Mouse (Mus musculus) liver, adult 2 months (tissue): ENCODE data around the gene Lrp3. TPM values are rescaled to one million over a fixed set of nuclear protein-coding genes. Genes with fewer than 3 reads are reported as not detected.

Source experiments
- DNase-seq: peaks from one replicate; pipeline ENCODE4 v3.0.0-alpha.2; 2011; ENCODE audit warnings: low read depth, low spot score; ENCODE audit errors: extremely low read depth
- H3K27ac ChIP-seq: fragments of 200-500 bp; replicated peaks from 2 replicates; pipeline ENCODE4 v1.5.1; 2012; ENCODE audit warnings: low read depth, mild to moderate bottlenecking, control low read depth, inconsistent platforms, low read length; ENCODE audit not compliant: insufficient read depth
- H3K27me3 ChIP-seq: fragments of 200-500 bp; 2 replicates; pipeline ENCODE4 v1.6.1; 2012; ENCODE audit warnings: mild to moderate bottlenecking, moderate library complexity, low read length, inconsistent platforms; ENCODE audit not compliant: control insufficient read depth, insufficient read depth
- H3K36me3 ChIP-seq: fragments of 200-500 bp; 2 replicates; pipeline ENCODE4 v1.6.1; 2012; ENCODE audit warnings: low read length, inconsistent platforms; ENCODE audit not compliant: control insufficient read depth, insufficient read depth
- H3K4me1 ChIP-seq: fragments of 200-500 bp; 2 replicates; pipeline ENCODE4 v1.6.1; 2011; ENCODE audit warnings: low read length; ENCODE audit not compliant: control insufficient read depth, insufficient read depth
- H3K4me3 ChIP-seq: fragments of 200-500 bp; 2 replicates; pipeline ENCODE4 v1.5.1; 2011; ENCODE audit warnings: low read depth, mild to moderate bottlenecking, control low read depth, low read length, moderate library complexity; ENCODE audit not compliant: insufficient read depth
- H3K79me2 ChIP-seq: fragments of 200-500 bp; 2 replicates; pipeline ENCODE4 v1.6.1; 2012; ENCODE audit warnings: inconsistent platforms, mild to moderate bottlenecking, low read length, moderate library complexity; ENCODE audit not compliant: control insufficient read depth, insufficient read depth
- H3K9ac ChIP-seq: fragments of 200-500 bp; 2 replicates; pipeline ENCODE4 v1.6.1; 2012; ENCODE audit warnings: low read depth, mild to moderate bottlenecking, control low read depth, inconsistent platforms, low read length
- CTCF ChIP-seq: fragments of 200-500 bp; IDR thresholded peaks from 2 replicates; pipeline ENCODE4 v1.5.1; 2011; ENCODE audit warnings: low read depth, low read length, control low read depth
- POLR2A ChIP-seq: fragments of 200-500 bp; IDR thresholded peaks from 2 replicates; pipeline ENCODE4 v1.6.1; 2011; ENCODE audit warnings: low read length, control low read depth; ENCODE audit not compliant: insufficient read depth; ENCODE audit errors: extremely low read depth
- WGBS: fragments of 180-500 bp; shearing (Covaris S2); methylation state at CpG from one replicate; pipeline ENCODE4 v1.1.7; 2018; 5-methylcytosine and 5-hydroxymethylcytosine counted together
- polyA plus RNA-seq: library from polyadenylated mRNA; depleted of rRNA; stranded (reverse); fragments of >200 nt; gene quantifications from 2 replicates; pipeline ENCODE4 v1.2.3, GENCODE M21; 2012
- total RNA-seq: library from RNA; depleted of rRNA; stranded (reverse); fragments of >200 nt; gene quantifications from 2 replicates; pipeline ENCODE4 v1.2.3, GENCODE M21; 2014

Lrp3 gene
- total and polyA plus RNA-seq, 2 experiments: 6.1 to 15.2 TPM

DNA sequence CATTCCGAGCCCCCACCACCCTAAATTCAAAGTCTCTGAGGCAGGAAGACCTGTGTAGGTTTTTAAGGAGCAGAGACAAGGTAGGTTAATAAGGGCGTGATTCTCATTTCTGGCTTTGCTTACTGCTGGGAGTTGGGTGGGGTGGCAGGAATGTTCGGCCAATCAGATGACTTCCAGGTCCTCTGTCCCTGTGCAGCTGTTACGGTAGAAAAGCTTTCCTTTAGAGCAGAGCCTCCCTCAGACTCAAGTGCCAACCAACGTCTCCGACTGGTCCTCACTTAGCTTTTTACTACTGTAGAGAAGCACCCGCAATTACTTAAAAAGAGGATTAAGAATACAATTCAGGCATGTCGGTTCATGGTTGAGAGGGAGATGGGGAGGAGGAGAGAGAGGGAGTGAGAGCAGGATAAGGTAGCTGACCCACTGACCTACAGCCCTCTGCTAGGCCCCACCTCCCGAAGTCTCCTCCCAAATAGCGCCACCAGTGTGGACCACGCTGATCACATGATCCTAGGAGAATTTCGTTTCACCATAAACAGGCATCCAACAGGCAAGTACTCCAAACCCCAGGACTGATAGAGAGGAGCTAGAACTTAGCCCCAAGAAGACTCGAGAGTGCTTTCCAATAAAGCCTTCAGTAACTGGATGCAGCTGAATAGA is 17.6 kb upstream of the Lrp3 start:
- H3K27me3 ChIP-seq: no peaks in the 10 kb centered on the region
- 70% methylated on average over 13 of the region's 13 CpGs for WGBS
- H3K4me3 ChIP-seq: no peak overlapping the region
- no peaks in the 10 kb centered on the region for H3K79me2 ChIP-seq
- no peaks in the 10 kb centered on the region for H3K36me3 ChIP-seq
- H3K27ac ChIP-seq: no peak overlapping the region
- H3K9ac ChIP-seq: no peak overlapping the region
- DNase-seq: no peak
- no peak for TF ChIP-seq POLR2A
- TF ChIP-seq CTCF: no peak
- H3K4me1 ChIP-seq: no peaks in the 10 kb centered on the region; the same call in 1 of the 2 replicates

DNA sequence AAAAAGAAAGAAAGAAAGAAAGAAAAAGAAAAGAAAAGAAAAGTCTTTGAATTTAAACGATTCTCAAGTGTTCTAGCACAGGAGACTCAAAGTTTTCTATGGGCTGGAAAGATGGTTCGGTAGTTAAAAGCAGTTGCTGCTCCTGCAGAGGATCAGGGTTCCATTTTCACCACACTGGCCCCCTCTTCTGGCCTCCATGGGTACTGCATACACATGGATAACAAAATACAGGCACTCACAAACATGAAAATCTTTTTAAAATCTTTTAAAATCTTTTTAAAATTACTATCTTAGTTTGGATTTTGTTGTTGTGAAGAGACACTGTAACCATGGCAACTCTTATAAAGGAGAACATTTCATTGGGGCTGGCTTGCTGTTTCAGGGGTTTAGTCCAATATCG is 15.0 kb upstream of the Lrp3 start:
- no peaks in the 10 kb centered on the region for H3K27me3 ChIP-seq
- TF ChIP-seq CTCF (no peak; the same call in 1 of the 2 replicates), POLR2A (no peak)
- no peak overlapping the region for H3K27ac ChIP-seq
- H3K4me1 ChIP-seq: no peaks in the 10 kb centered on the region; the same call in 1 of the 2 replicates
- no peak overlapping the region for H3K4me3 ChIP-seq
- H3K9ac ChIP-seq: no peak overlapping the region
- DNase-seq: no peak
- no peaks in the 10 kb centered on the region for H3K79me2 ChIP-seq
- H3K36me3 ChIP-seq: no peaks in the 10 kb centered on the region
- 80% methylated on average over 3 of the region's 3 CpGs for WGBS

DNA sequence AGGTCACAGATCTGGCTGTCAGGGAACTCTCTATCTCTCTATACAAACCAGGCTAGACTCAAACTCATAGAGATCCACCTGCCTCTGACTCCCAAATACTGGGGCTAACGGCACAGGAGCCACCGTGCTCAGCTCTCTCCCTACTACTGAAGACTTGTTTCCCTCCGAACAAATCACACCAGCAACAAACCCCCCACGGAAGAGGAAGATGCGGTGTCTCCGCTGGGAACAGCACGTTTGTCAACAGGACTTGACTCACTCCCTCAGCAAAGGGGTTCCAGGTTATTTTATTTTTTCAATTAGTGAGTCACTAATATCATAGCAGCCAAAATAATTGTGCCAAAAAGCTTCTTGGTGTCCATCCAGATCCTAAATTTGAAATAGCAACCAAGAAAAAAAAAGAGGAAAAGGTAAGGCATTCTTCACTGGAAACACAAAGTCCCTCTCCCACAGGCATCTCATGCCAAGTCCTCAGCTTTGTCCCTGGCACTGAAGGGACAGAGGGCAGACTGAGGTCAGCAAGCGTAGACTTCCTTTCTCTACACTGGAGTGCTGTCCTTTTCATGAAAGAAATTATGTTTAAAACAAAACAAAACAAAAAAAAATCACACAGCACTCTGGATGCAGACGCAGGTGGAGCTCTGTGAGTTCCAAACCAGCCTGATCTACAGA is 5.5 kb upstream of the Lrp3 start:
- 62% methylated on average over 9 of the region's 9 CpGs for WGBS
- Histone ChIP-seq H3K27me3 (no peaks in the 10 kb centered on the region), H3K79me2 (no peaks in the 10 kb centered on the region), H3K9ac (no peak overlapping the region), H3K36me3 (no peaks in the 10 kb centered on the region), H3K4me3 (no peak overlapping the region), H3K4me1 (no peaks in the 10 kb centered on the region), H3K27ac (no peak overlapping the region)
- DNase-seq: no peak
- TF ChIP-seq POLR2A (no peak), CTCF (no peak)

DNA sequence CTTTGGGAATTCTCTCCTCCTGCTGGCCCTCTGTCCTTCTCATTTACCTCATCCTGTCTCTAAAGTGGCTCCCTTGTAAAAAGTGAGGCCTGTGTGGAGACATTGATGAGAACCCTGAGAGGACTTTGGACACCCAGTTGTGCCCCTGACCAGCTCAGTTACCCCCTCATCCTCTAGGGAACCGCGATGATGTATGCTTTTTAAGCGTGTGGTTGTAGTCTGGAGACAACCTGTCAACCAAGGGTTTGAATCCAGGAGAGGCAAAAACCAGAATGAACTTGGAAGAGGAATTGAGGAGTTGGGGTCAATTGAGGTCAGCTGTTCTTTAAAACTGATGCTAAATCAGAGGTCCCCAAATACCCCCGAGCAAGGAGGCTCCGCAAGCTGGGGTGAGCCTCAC is 433 bp upstream of the Lrp3 start:
- H3K36me3 ChIP-seq: no peaks in the 10 kb centered on the region
- no peaks in the 10 kb centered on the region for H3K27me3 ChIP-seq
- 62% methylated on average over 5 of the region's 5 CpGs for WGBS
- H3K27ac ChIP-seq: no peak overlapping the region
- TF ChIP-seq POLR2A: no peak
- TF ChIP-seq CTCF: no peak
- H3K9ac ChIP-seq: no peak overlapping the region
- H3K4me3 ChIP-seq: no peak overlapping the region
- H3K4me1 ChIP-seq: peaks cover 3% of the 10 kb centered on the region; the same call in 1 of the 2 replicates
- DNase-seq: no peak
- H3K79me2 ChIP-seq: no peaks in the 10 kb centered on the region; the same call in 1 of the 2 replicates

DNA sequence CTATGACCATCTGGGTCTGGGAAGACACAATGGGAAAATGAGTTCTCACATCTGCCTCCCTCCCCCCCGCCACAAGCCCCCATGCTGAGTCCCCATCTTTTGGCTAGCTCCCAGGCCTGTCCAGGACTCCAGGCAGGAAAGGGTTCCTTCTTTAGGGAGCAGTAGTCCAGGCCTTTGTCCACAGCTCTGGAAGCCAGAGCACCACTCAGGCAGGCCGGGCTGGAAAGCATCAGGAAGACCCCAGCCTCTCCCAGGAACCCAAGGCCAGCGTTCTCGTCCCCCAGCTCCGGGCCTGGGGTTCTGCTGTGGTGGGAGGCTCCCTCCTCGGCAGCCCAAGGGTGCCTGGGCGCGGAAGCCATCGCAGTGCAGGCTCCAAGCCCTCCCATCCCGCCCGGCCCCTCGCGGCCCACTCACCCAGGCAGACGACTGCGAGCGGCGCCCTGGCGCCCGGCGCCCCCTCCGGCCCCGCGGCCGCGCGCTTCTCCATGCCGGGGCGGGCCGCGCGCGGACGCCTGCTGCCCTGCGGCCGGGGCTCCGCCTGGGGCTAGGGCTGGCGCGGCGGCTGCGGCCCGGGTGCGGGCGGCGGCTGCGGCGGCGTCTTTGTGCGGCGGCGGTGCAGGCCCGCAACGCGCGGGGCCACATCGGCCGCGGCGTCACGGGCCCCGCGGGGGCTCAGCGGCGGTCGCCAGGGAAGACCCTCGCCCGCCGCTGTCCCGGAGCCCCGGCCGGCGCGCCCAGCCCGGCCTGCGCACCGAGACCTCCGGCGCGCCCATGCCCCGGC is 666 bp downstream of the Lrp3 start:
- H3K9ac ChIP-seq: peak overlapping the region; percentile 73
- no peaks in the 10 kb centered on the region for H3K27me3 ChIP-seq
- peaks cover 3% of the 10 kb centered on the region; the same call in 1 of the 2 replicates for H3K4me1 ChIP-seq
- H3K36me3 ChIP-seq: no peaks in the 10 kb centered on the region
- H3K4me3 ChIP-seq: peak overlapping the region; percentile 84
- TF ChIP-seq CTCF: no peak
- no peak for TF ChIP-seq POLR2A
- WGBS: 12% methylated on average over 70 of the region's 79 CpGs
- no peak for DNase-seq
- no peak overlapping the region for H3K27ac ChIP-seq
- no peaks in the 10 kb centered on the region; the same call in 1 of the 2 replicates for H3K79me2 ChIP-seq
